Mouse (Mus musculus) layer of hippocampus, adult 11-12 months (tissue): ENCODE data around the gene Btbd16.

ENCODE experiments used
- DNase-seq: peaks from one replicate; pipeline ENCODE4 v3.0.0; 2022; ENCODE audit warnings: low spot score

Btbd16 gene

GRCm38 (mm10) chr7:130768151-130768550 is 5.7 kb upstream of the Btbd16 start:
- no peak for DNase-seq

GRCm38 (mm10) chr7:130770707-130771106 is 3.2 kb upstream of the Btbd16 start:
- DNase-seq: peak; percentile 85

- peak; percentile 50 for DNase-seq
Observed at GRCm38 (mm10) chr7:130773171-130773830, 568 bp upstream of the Btbd16 start.

DNA sequence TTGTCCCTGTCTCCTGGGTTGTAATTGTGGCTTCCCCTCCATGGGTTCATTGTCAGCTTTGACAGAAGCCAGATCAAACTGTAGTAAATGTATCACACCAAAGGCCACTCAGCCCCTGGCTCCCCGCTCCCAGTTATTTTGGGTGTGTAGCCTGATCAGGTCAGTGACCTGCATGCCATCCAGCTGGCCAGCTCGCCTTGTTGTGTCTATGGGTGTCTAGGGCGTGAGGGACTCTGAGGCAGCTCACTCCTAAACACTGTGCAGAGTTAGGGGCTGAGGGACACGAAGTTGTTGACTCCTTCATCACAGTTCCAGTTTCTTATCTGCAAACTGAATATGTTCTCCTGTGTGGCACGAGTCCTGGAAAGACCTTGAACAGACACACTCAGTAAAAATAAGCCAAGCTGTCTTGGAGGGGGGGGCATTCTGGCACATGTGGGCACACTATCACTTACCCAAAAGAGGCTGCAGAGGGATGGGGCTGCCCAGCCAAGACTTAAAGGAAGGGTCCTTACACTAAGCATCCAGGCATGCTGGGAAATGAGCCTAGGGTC is 7.1 kb downstream of the Btbd16 start:
- DNase-seq: no peak

GRCm38 (mm10) chr7:130782501-130783050 is 8.7 kb downstream of the Btbd16 start:
- no peak for DNase-seq

GRCm38 (mm10) chr7:130785923-130786575 is 12.2 kb downstream of the Btbd16 start:
- DNase-seq: no peak

- no peak for DNase-seq
Observed at GRCm38 (mm10) chr7:130786708-130787107, 12.8 kb downstream of the Btbd16 start.

- DNase-seq: no peak
Observed at GRCm38 (mm10) chr7:130787537-130787936, 13.7 kb downstream of the Btbd16 start.

DNA sequence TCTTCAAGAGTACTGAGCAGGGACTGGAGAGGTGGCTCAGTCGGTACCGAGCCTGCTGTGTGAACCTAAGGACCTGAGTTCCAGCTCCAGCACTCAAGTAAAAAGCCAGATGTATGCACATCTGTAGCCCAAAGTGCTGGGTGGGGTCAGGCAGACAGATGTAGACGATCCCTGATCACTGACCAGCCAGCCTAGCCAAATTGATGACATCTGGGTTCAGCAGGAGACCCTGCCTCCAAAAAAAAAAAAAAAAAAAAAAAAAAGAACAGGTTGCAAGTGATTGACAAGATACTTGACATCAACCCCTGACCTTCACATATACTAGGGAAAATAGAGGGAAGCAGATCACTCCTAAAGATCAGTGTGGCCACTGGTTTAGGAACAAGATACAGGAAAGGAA is 15.1 kb downstream of the Btbd16 start:
- no peak for DNase-seq

DNA sequence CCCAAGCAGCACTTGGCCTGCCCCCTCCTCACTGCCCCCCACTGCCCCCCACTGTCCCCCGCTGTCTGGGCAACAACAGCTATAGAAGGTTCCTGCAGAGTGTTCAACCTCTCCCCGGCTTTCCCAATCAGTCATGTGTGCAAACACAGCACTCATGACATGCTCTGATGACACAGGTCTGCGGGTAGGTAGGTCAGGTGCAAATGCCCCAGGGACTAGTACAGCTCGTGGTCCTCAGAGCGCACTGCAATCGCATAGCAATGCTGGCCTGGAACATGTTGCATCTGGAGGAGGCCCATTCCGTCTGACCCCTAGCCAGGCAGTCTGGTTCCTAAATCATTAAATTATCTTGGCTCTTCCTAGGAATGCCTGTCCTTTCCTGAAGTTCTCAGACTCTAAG is 15.6 kb downstream of the Btbd16 start:
- DNase-seq: no peak

GRCm38 (mm10) chr7:130793671-130794070 is 19.8 kb downstream of the Btbd16 start:
- DNase-seq: no peak

- DNase-seq: no peak
Observed at GRCm38 (mm10) chr7:130796786-130797185, 22.9 kb downstream of the Btbd16 start.

DNA sequence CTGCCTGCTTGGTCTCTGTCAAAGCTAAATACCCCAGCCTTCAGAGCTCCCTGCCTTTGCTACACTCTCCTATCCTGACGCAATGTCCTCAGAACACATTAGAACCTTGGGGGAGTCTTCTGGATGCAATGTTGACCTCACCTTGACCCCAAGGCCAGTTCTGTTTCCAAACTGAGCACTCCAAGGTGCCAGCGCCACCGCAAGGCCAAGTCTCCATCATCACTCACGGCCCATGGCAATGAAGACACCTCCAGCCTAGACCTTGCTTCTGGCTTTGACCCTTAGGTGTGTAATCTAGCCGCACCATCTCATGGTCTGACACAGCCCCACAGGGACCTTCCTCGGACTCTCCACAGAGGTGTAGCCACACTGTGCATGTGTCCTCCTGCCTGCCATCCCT is 23.7 kb downstream of the Btbd16 start:
- no peak for DNase-seq

DNA sequence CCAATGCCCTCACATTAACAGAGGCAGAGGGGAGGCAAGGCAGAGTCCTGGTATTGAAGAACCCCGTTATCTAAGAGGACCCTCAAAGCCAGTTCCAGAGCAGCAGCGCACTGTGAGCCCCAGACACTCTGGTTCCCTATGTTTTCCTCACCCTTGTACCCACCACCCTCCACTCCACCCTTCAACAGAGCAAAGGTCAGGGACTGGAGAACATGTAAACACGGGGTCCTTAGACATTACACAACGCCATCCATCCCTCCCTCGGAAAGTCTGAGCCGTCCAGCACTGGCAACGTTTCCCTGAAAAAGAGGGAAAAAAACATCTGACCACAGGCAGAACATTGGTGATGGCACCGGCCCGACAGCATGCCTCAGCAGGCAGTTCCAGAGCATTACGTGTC is 25.5 kb downstream of the Btbd16 start:
- no peak for DNase-seq

- DNase-seq: no peak
Observed at GRCm38 (mm10) chr7:130800681-130801080, 26.8 kb downstream of the Btbd16 start.

DNA sequence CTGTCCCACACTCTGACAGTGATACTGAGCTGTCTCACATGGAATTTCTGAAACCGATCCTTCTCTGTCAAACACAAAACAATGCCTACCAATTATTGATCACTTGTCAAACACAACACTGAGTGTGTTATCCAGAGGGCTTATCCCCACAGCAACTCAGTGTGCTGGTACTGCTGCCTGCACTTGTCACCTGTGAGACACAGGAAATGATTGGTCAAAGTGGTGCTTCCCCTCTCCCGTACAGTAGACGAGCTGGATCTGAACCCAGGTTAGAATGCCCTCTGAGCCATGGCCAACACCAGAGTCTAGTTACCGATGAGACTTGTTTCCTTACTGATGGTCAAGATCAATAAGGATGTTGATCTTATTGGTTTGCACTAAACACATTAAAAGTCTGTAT is 27.9 kb downstream of the Btbd16 start:
- no peak for DNase-seq

GRCm38 (mm10) chr7:130803251-130803825 is 29.5 kb downstream of the Btbd16 start:
- no peak for DNase-seq

- peak; percentile 24 for DNase-seq
Observed at GRCm38 (mm10) chr7:130804991-130805390, 31.1 kb downstream of the Btbd16 start.

GRCm38 (mm10) chr7:130807749-130808148 is 33.9 kb downstream of the Btbd16 start:
- DNase-seq: peak; percentile 57

- DNase-seq: no peak
Observed at GRCm38 (mm10) chr7:130808694-130809093, 34.8 kb downstream of the Btbd16 start.

DNA sequence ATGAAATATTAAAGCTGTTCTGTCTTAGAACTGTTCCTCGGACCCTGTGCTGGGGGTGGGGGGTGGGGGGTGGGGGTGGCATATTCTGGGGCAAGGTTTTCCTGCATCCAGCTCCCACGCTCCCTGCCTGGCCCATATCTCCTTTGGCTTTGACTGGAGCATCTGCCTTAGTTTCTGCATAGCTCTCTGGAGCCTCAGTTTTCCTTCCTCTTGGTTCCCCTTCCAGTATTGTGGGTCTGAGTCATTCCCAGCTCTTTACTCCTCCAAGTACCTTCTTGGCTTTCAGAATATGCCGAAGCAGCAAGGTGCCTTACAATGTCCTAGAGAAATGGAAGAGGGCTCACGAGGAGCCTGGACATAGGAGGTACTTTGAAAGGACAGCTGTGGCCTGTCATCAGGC is 36.4 kb downstream of the Btbd16 start:
- no peak for DNase-seq

GRCm38 (mm10) chr7:130812407-130812806 is 38.5 kb downstream of the Btbd16 start:
- no peak for DNase-seq

DNA sequence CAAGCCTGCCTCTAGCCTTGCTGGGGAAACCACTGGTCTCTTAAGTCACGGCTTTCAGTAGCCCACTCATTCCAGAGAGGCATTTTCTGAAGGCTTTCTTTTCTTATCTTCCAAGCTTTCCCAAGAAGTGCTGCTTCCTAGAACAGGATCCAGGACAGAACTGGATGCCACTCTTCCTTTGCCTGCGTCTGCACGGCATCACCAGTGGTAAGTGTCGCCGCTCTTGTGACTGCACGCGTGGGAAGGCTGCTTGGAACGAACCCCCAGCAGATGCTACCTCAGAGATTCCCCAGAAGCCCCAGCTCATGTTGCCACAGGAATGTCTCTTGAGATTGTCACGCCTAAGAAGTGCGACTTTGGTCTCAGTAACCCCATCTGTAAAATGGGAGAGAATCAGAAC is 41.7 kb downstream of the Btbd16 start:
- no peak for DNase-seq
